Mouse (Mus musculus) hindbrain, embryonic 16.5 days (tissue): ENCODE measurements around the gene Dnajc25. TPM values are rescaled to one million over a fixed set of nuclear protein-coding genes. Genes with fewer than 3 reads are reported as not detected.

ENCODE experiments used
- ATAC-seq: fragments of 200-750 bp; cut with Nextera tagmentation; 2 replicates; pipeline ENCODE4 v1.8.0; 2017; ENCODE audit warnings: moderate TSS enrichment, moderate library complexity
- H3K27ac ChIP-seq: fragments of 300-500 bp; sonication (generic); 2 replicates; pipeline ENCODE4 v1.5.1; 2014; ENCODE audit warnings: low read depth, mild to moderate bottlenecking, control low read depth, low read length, moderate library complexity
- H3K27me3 ChIP-seq: fragments of 300-500 bp; sonication (generic); replicated peaks from 2 replicates; pipeline ENCODE4 v1.6.1; 2014; ENCODE audit warnings: low read length; ENCODE audit not compliant: control insufficient read depth, insufficient read depth
- H3K36me3 ChIP-seq: fragments of 300-500 bp; sonication (generic); 2 replicates; pipeline ENCODE4 v1.6.1; 2014; ENCODE audit warnings: mild to moderate bottlenecking, low read length, moderate library complexity, mixed read lengths; ENCODE audit not compliant: control insufficient read depth, insufficient read depth
- H3K4me1 ChIP-seq: fragments of 300-500 bp; sonication (generic); 2 replicates; pipeline ENCODE4 v1.6.1; 2014; ENCODE audit warnings: low read depth, low read length; ENCODE audit not compliant: control insufficient read depth, insufficient read depth
- H3K4me2 ChIP-seq: fragments of 300-500 bp; sonication (generic); 2 replicates; pipeline ENCODE4 v1.6.1; 2014; ENCODE audit warnings: mild to moderate bottlenecking, low read length, control low read depth, moderate library complexity
- H3K4me3 ChIP-seq: fragments of 300-500 bp; sonication (generic); 2 replicates; pipeline ENCODE4 v1.5.1; 2014; ENCODE audit warnings: mild to moderate bottlenecking, low read length, control low read depth, moderate library complexity
- H3K9ac ChIP-seq: fragments of 300-500 bp; sonication (generic); 2 replicates; pipeline ENCODE4 v1.6.1; 2014; ENCODE audit warnings: low read depth, mild to moderate bottlenecking, control low read depth, low read length, moderate library complexity
- H3K9me3 ChIP-seq: fragments of 300-500 bp; sonication (generic); 2 replicates; pipeline ENCODE4 v1.6.1; 2014; ENCODE audit warnings: mild to moderate bottlenecking, low read length, moderate library complexity; ENCODE audit not compliant: control insufficient read depth
- WGBS: fragments of 180-500 bp; shearing (Covaris S2); extraction: QIAGEN DNeasy Blood & Tissue Kit; methylation state at CpG from one replicate; pipeline ENCODE4 v1.1.7; 2014; 5-methylcytosine and 5-hydroxymethylcytosine counted together
- polyA plus RNA-seq: library from polyadenylated mRNA; unstranded; fragments of >200 nt; fragmentation: Nextera tagmentation; extraction: Ambion mirVana; gene quantifications from 2 replicates; pipeline ENCODE4 v1.2.1, GENCODE M21; 2015

The Dnajc25 gene
- polyA plus RNA-seq, 1 experiment from 2014 or later = 5.7 TPM

- Histone ChIP-seq H3K4me3 (no peak overlapping the region), H3K4me2 (no peak overlapping the region), H3K27me3 (no peaks in the 10 kb centered on the region), H3K4me1 (no peaks in the 10 kb centered on the region), H3K9ac (no peak overlapping the region), H3K27ac (no peak overlapping the region), H3K36me3 (peaks cover 10% of the 10 kb centered on the region), H3K9me3 (no peaks in the 10 kb centered on the region)
- ATAC-seq = no peak
- WGBS = 96% methylated on average over 3 of the region's 3 CpGs
Measured at GRCm38 (mm10) chr4:59015181-59015580, 20.3 kb downstream of the Dnajc25 start.

GRCm38 (mm10) chr4:59016922-59017321, 22.1 kb downstream of the Dnajc25 start:
- Histone ChIP-seq H3K36me3 (peaks cover 12% of the 10 kb centered on the region), H3K4me2 (no peak overlapping the region), H3K9ac (no peak overlapping the region), H3K4me1 (no peaks in the 10 kb centered on the region), H3K27ac (no peak overlapping the region), H3K4me3 (no peak overlapping the region), H3K27me3 (no peaks in the 10 kb centered on the region), H3K9me3 (no peaks in the 10 kb centered on the region)
- WGBS = 98% methylated on average over 2 of the region's 2 CpGs
- ATAC-seq = no peak

- ATAC-seq = peak; percentile 31; the same call in 1 of the 2 replicates
- Histone ChIP-seq H3K27me3 (no peaks in the 10 kb centered on the region), H3K9me3 (no peaks in the 10 kb centered on the region), H3K4me2 (peak overlapping the region; percentile 63), H3K4me1 (peaks cover 5% of the 10 kb centered on the region), H3K4me3 (peak overlapping the region; percentile 86), H3K36me3 (no peaks in the 10 kb centered on the region), H3K27ac (no peak overlapping the region; the same call in 1 of the 2 replicates), H3K9ac (peak overlapping the region; percentile 99)
- WGBS = 70% methylated on average over 10 of the region's 10 CpGs
Measured at GRCm38 (mm10) chr4:59034325-59034917, 39.6 kb downstream of the Dnajc25 start.

GRCm38 (mm10) chr4:59034918-59035785, 40.3 kb downstream of the Dnajc25 start, which contains the start of gene Gng10:
TSS of gene Gng10 (plus strand) at chr4:59035088.
- peak within 1 kb of the TSS; percentile 99 for H3K9ac ChIP-seq
- peak within 1 kb of the TSS; percentile 86 for H3K4me3 ChIP-seq
- peak within 1 kb of the TSS; percentile 97 for H3K27ac ChIP-seq
- ATAC-seq = peak; percentile 93
- peak within 1 kb of the TSS; percentile 63 for H3K4me2 ChIP-seq
- H3K36me3 ChIP-seq = peaks cover 1% of the 10 kb centered on the region; the same call in 1 of the 2 replicates
- H3K9me3 ChIP-seq = no peaks in the 10 kb centered on the region
- no peaks in the 10 kb centered on the region for H3K27me3 ChIP-seq
- 11% methylated on average over 49 of the region's 76 CpGs for WGBS
- peaks cover 5% of the 10 kb centered on the region for H3K4me1 ChIP-seq

- Histone ChIP-seq H3K9me3 (no peaks in the 10 kb centered on the region), H3K27ac (peak overlapping the region; percentile 97), H3K9ac (peak overlapping the region; percentile 99), H3K4me3 (peak overlapping the region; percentile 86), H3K27me3 (no peaks in the 10 kb centered on the region), H3K4me1 (peaks cover 5% of the 10 kb centered on the region), H3K4me2 (peak overlapping the region; percentile 63), H3K36me3 (peaks cover 5% of the 10 kb centered on the region)
- WGBS = 50% methylated on average over 18 of the region's 18 CpGs
- ATAC-seq = peak; percentile 57
Measured at GRCm38 (mm10) chr4:59035786-59036350, 41.0 kb downstream of the Dnajc25 start.

GRCm38 (mm10) chr4:59036490-59037127, 41.7 kb downstream of the Dnajc25 start:
- Histone ChIP-seq H3K27me3 (no peaks in the 10 kb centered on the region), H3K9me3 (no peaks in the 10 kb centered on the region), H3K36me3 (peaks cover 8% of the 10 kb centered on the region), H3K4me3 (peak overlapping the region; percentile 15), H3K4me1 (peaks cover 5% of the 10 kb centered on the region), H3K9ac (no peak overlapping the region), H3K27ac (no peak overlapping the region), H3K4me2 (peak overlapping the region; percentile 63)
- WGBS = 49% methylated on average over 13 of the region's 13 CpGs
- ATAC-seq = no peak

GRCm38 (mm10) chr4:59037525-59037924, 42.7 kb downstream of the Dnajc25 start:
- H3K4me2 ChIP-seq = no peak overlapping the region
- peaks cover 13% of the 10 kb centered on the region for H3K36me3 ChIP-seq
- H3K4me3 ChIP-seq = no peak overlapping the region
- H3K9ac ChIP-seq = no peak overlapping the region
- 78% methylated on average over 3 of the region's 3 CpGs for WGBS
- ATAC-seq = no peak
- H3K27ac ChIP-seq = no peak overlapping the region
- H3K27me3 ChIP-seq = no peaks in the 10 kb centered on the region
- H3K9me3 ChIP-seq = no peaks in the 10 kb centered on the region
- H3K4me1 ChIP-seq = peaks cover 5% of the 10 kb centered on the region

GRCm38 (mm10) chr4:59040397-59041287, 45.8 kb downstream of the Dnajc25 start:
- H3K27me3 ChIP-seq = no peaks in the 10 kb centered on the region
- no peak overlapping the region for H3K27ac ChIP-seq
- no peak overlapping the region for H3K9ac ChIP-seq
- no peak overlapping the region for H3K4me2 ChIP-seq
- H3K36me3 ChIP-seq = peaks cover 16% of the 10 kb centered on the region
- ATAC-seq = no peak
- H3K4me1 ChIP-seq = peaks cover 5% of the 10 kb centered on the region
- 90% methylated on average over 11 of the region's 11 CpGs for WGBS
- H3K4me3 ChIP-seq = no peak overlapping the region
- H3K9me3 ChIP-seq = no peaks in the 10 kb centered on the region
